Mouse (Mus musculus): ENCODE results near the gene Htr1b. TPM values are rescaled to one million over a fixed set of nuclear protein-coding genes. Genes with fewer than 3 reads are reported as not detected.

The Htr1b gene
- total RNA-seq, 2 experiments from 2014 or later: 11.5 to 15.3 TPM

DNA sequence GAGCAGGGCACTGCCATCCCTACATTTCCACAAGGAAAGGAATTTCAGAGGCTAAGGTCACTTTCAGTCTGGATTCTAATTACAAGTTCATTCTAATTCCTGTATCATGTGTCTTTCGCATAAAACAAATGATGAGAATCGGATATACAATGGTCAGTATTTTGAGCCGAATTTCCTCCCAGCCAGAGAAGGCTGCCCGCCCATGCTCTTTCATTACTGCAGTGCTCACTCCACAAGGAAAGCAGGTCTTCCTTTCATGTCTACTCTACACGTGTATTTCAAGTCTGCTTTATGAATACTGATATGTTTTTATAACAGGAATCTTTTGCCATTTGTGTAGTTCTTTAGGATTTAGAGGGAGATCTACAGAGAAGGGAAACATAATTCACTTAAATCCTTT lies 10.8 kb downstream of the Htr1b start:
- no peak for TF ChIP-seq CTCF (IDR thresholded peaks at IDR 0.05)
- intact Hi-C loops (cut with DNase I): loop anchor here (10.0 kb wide), 3 partner anchors 308 to 1972 kb away; no protein-coding TSS in a partner anchor
- H3K27ac ChIP-seq: no peak overlapping the region
- H3K4me3 ChIP-seq: no peak overlapping the region
- no peak for DNase-seq (ENCODE audit: extremely low spot score in 1 of 2, low spot score in 2 of 2)

DNA sequence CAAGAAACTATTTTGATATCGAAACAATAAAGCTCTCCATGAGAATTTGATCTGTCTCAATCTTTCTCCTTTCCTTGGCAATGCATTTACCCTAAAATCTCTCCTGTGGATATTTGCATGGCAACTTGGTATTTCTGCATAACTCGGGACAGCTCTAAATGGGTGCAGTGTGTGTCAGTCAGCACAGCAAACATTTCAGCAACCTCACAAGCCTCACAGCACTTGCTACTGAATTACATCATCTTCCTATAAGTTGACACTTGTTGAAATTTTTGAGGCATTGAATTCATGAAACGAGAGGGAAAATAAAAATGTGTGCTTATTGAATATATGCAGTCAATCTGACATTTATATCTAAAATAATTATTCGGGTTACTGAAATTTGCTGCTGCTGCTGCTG lies 22.6 kb downstream of the Htr1b start:
- no peak overlapping the region for H3K4me3 ChIP-seq
- no peak overlapping the region for H3K27ac ChIP-seq
- intact Hi-C loops (cut with DNase I): no loop called here
- TF ChIP-seq CTCF (IDR thresholded peaks at IDR 0.05): no peak
- DNase-seq (ENCODE audit: extremely low spot score in 1 of 2, low spot score in 2 of 2): no peak

Other genes with a start within 250 kb of the Htr1b start
- 1 to 10 TPM; 1.0 to 1.1 TPM for gene Mei4, start 229.8 kb upstream of the Htr1b start, total RNA-seq (2021)